Mouse (Mus musculus) forebrain, embryonic 10.5 days (tissue): Measurements from ENCODE around the gene Gm21312. TPM values are rescaled to one million over a fixed set of nuclear protein-coding genes. Genes with fewer than 3 reads are reported as not detected.
"Not testable (repeated sequence)": the region's sequence is repeated elsewhere in the genome, so short reads cannot be mapped to it uniquely, and the experiment has no call there.

Experiments
- DNase-seq: peaks from one replicate; pipeline ENCODE4 v3.0.0-alpha.2; 2017; ENCODE audit warnings: low spot score; ENCODE audit errors: extremely low spot score
- H3K27ac ChIP-seq: fragments of 300-500 bp; sonication (generic); 2 replicates; pipeline ENCODE4 v1.5.1; 2016; ENCODE audit warnings: mild to moderate bottlenecking
- H3K27me3 ChIP-seq: fragments of 300-500 bp; sonication (generic); 2 replicates; pipeline ENCODE4 v1.6.1; 2016; ENCODE audit warnings: mild to moderate bottlenecking; ENCODE audit not compliant: poor library complexity, severe bottlenecking
- H3K36me3 ChIP-seq: fragments of 300-500 bp; sonication (generic); replicated peaks from 2 replicates; pipeline ENCODE4 v1.6.1; 2016; ENCODE audit warnings: mild to moderate bottlenecking, moderate library complexity
- H3K4me1 ChIP-seq: fragments of 300-500 bp; sonication (generic); 2 replicates; pipeline ENCODE4 v1.6.1; 2016
- H3K4me3 ChIP-seq: fragments of 300-500 bp; sonication (generic); 2 replicates; pipeline ENCODE4 v1.5.1; 2016; ENCODE audit warnings: mild to moderate bottlenecking, moderate library complexity
- H3K9me3 ChIP-seq: fragments of 300-500 bp; sonication (generic); 2 replicates; pipeline ENCODE4 v1.6.1; 2016; ENCODE audit warnings: mild to moderate bottlenecking, moderate library complexity
- WGBS: fragments of 180-500 bp; shearing (Covaris S2); methylation state at CpG from one replicate; pipeline ENCODE4 v1.1.7; 2016; 5-methylcytosine and 5-hydroxymethylcytosine counted together
- polyA plus RNA-seq: library from polyadenylated mRNA; unstranded; fragments of >200 nt; fragmentation: Nextera tagmentation; extraction: Ambion mirVana; gene quantifications from 2 replicates; pipeline ENCODE4 v1.2.1, GENCODE M21; 2016

Gm21312 gene
- polyA plus RNA-seq, result not detected in 2 replicates

DNA sequence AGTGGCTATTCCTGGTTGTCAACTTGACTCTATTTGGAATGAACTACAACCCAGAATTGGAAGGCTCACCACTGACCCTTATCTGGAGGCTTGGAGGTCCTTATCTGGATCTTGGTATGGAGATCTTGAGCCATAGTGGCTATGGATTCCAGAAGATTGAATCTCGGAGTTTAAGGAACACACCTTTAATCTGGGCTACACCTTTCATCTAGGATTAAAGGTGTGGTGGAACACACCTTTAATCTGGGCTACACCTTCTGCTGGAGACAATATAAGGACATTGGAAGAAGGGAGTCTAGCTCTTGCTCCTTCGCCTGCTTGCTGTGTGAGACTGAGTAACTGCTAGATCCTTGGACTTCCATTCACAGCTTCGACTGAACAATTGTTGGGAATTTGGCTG lies at the start of gene Gm21312:
TSS of gene Gm21312 (plus strand) at position 301 of the 400 bp plus-strand sequence.
- not testable (repeated sequence) for H3K4me3 ChIP-seq, H3K9me3 ChIP-seq, DNase-seq, H3K36me3 ChIP-seq, H3K27me3 ChIP-seq, H3K4me1 ChIP-seq, H3K27ac ChIP-seq
- no CpG with 5 or more reads among the region's 3 CpGs for WGBS

DNA sequence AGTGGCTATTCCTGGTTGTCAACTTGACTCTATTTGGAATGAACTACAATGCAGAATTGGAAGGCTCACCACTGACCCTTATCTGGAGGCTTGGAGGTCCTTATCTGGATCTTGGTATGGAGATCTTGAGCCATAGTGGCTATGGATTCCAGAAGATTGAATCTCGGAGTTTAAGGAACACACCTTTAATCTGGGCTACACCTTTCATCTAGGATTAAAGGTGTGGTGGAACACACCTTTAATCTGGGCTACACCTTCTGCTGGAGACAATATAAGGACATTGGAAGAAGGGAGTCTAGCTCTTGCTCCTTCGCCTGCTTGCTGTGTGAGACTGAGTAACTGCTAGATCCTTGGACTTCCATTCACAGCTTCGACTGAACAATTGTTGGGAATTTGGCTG lies 34.1 kb upstream of the Gm21312 start, which contains the start of gene Gm21293:
TSS of gene Gm21293 (plus strand) at position 301 of the 400 bp plus-strand sequence.
- not testable (repeated sequence) for H3K27me3 ChIP-seq, H3K4me3 ChIP-seq, H3K27ac ChIP-seq, DNase-seq, H3K4me1 ChIP-seq, H3K36me3 ChIP-seq, H3K9me3 ChIP-seq
- no CpG with 5 or more reads among the region's 3 CpGs for WGBS

DNA sequence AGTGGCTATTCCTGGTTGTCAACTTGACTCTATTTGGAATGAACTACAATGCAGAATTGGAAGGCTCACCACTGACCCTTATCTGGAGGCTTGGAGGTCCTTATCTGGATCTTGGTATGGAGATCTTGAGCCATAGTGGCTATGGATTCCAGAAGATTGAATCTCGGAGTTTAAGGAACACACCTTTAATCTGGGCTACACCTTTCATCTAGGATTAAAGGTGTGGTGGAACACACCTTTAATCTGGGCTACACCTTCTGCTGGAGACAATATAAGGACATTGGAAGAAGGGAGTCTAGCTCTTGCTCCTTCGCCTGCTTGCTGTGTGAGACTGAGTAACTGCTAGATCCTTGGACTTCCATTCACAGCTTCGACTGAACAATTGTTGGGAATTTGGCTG lies 25.6 kb upstream of the Gm21312 start, which contains the start of gene Gm6763:
TSS of gene Gm6763 (plus strand) at position 301 of the 400 bp plus-strand sequence.
- H3K4me3 ChIP-seq, H3K36me3 ChIP-seq, H3K27ac ChIP-seq, H3K9me3 ChIP-seq, H3K27me3 ChIP-seq, H3K4me1 ChIP-seq, DNase-seq: not testable (repeated sequence)
- no CpG with 5 or more reads among the region's 3 CpGs for WGBS

DNA sequence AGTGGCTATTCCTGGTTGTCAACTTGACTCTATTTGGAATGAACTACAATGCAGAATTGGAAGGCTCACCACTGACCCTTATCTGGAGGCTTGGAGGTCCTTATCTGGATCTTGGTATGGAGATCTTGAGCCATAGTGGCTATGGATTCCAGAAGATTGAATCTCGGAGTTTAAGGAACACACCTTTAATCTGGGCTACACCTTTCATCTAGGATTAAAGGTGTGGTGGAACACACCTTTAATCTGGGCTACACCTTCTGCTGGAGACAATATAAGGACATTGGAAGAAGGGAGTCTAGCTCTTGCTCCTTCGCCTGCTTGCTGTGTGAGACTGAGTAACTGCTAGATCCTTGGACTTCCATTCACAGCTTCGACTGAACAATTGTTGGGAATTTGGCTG lies 17.1 kb upstream of the Gm21312 start, which contains the start of gene Gm8764:
TSS of gene Gm8764 (plus strand) at position 301 of the 400 bp plus-strand sequence.
- no CpG with 5 or more reads among the region's 3 CpGs for WGBS
- DNase-seq, result not testable (repeated sequence)

DNA sequence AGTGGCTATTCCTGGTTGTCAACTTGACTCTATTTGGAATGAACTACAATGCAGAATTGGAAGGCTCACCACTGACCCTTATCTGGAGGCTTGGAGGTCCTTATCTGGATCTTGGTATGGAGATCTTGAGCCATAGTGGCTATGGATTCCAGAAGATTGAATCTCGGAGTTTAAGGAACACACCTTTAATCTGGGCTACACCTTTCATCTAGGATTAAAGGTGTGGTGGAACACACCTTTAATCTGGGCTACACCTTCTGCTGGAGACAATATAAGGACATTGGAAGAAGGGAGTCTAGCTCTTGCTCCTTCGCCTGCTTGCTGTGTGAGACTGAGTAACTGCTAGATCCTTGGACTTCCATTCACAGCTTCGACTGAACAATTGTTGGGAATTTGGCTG lies 8.6 kb upstream of the Gm21312 start, which contains the start of gene Gm21304:
TSS of gene Gm21304 (plus strand) at position 301 of the 400 bp plus-strand sequence.
- H3K4me1 ChIP-seq, H3K27ac ChIP-seq, H3K27me3 ChIP-seq, H3K9me3 ChIP-seq, DNase-seq, H3K36me3 ChIP-seq, H3K4me3 ChIP-seq: not testable (repeated sequence)
- WGBS, result no CpG with 5 or more reads among the region's 3 CpGs

More for the DNA sequence above, 17.1 kb upstream of the Gm21312 start, which contains the start of gene Gm8764:
- H3K4me1 ChIP-seq, H3K27ac ChIP-seq, H3K36me3 ChIP-seq, H3K9me3 ChIP-seq, H3K27me3 ChIP-seq, H3K4me3 ChIP-seq: not testable (repeated sequence)

DNA sequence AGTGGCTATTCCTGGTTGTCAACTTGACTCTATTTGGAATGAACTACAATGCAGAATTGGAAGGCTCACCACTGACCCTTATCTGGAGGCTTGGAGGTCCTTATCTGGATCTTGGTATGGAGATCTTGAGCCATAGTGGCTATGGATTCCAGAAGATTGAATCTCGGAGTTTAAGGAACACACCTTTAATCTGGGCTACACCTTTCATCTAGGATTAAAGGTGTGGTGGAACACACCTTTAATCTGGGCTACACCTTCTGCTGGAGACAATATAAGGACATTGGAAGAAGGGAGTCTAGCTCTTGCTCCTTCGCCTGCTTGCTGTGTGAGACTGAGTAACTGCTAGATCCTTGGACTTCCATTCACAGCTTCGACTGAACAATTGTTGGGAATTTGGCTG lies 8.4 kb downstream of the Gm21312 start, which contains the start of gene Gm20765:
TSS of gene Gm20765 (plus strand) at position 301 of the 400 bp plus-strand sequence.
- not testable (repeated sequence) for H3K4me3 ChIP-seq, DNase-seq, H3K27ac ChIP-seq, H3K36me3 ChIP-seq, H3K27me3 ChIP-seq, H3K4me1 ChIP-seq, H3K9me3 ChIP-seq
- WGBS, result no CpG with 5 or more reads among the region's 3 CpGs

DNA sequence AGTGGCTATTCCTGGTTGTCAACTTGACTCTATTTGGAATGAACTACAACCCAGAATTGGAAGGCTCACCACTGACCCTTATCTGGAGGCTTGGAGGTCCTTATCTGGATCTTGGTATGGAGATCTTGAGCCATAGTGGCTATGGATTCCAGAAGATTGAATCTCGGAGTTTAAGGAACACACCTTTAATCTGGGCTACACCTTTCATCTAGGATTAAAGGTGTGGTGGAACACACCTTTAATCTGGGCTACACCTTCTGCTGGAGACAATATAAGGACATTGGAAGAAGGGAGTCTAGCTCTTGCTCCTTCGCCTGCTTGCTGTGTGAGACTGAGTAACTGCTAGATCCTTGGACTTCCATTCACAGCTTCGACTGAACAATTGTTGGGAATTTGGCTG lies 16.9 kb downstream of the Gm21312 start, which contains the start of gene Gm4340:
TSS of gene Gm4340 (plus strand) at position 301 of the 400 bp plus-strand sequence.
- H3K27me3 ChIP-seq, H3K4me1 ChIP-seq, DNase-seq, H3K4me3 ChIP-seq, H3K9me3 ChIP-seq, H3K36me3 ChIP-seq, H3K27ac ChIP-seq: not testable (repeated sequence)
- WGBS, result no CpG with 5 or more reads among the region's 3 CpGs

DNA sequence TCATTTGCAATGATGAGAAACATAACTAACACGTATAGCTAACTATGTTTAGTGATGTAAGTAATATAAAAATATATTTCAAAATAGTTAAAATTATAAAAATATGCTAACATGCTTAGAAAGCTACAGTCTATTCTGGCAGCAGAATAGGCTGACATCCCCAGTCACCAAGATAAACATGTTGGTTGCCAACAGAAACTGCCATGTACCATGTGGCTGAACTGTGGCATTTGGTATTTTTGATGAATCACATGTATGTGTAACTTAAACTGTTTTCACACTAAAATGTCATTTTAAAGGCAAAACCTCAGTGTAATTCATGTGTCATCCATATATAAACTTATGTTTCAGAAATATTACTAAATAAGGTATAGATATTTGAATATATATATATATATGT lies 32.8 kb downstream of the Gm21312 start:
- WGBS, result 90% methylated on average over 1 of the region's 1 CpGs
- Histone ChIP-seq H3K4me1 (no peaks in the 10 kb centered on the region), H3K36me3 (no peaks in the 10 kb centered on the region), H3K4me3 (no peak overlapping the region), H3K9me3 (no peaks in the 10 kb centered on the region), H3K27me3 (no peaks in the 10 kb centered on the region), H3K27ac (no peak overlapping the region)
- no peak for DNase-seq

DNA sequence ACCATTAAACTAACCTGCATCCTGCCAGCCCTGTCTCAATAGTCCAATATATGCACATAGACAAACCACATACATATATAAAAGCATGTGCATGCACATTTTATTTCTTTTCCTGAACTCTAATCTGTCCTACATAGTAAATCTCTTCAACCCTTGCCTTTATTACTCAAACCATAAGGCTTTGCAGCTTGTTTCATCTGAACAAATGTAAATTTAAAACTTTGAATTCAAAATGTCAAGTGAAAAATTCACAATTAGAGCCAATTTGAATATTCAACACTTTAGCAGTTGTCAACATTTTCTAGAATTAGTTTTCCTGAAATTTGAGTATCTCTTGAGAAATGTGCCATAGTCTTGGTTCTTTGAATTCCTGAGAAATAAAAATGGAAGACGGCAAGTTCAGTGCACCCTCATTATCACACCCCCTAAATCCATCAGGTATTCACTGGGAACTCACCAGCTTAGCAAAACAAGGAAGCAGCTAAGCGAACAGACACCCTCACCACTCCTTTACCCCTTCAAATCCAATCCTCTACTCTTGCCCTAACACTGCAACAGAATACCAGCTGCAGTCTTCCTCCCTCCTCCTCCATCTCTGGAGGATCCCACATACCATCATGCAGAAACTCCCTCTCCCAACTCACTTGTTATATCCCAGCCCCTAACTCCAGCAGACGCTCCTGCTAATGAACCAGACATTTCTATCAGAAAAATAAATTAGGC lies 33.6 kb downstream of the Gm21312 start:
- H3K4me1 ChIP-seq, result no peaks in the 10 kb centered on the region
- H3K9me3 ChIP-seq, result no peaks in the 10 kb centered on the region
- DNase-seq, result no peak
- no peaks in the 10 kb centered on the region for H3K27me3 ChIP-seq
- no peak overlapping the region for H3K27ac ChIP-seq
- WGBS, result 71% methylated on average over 3 of the region's 3 CpGs
- H3K36me3 ChIP-seq, result no peaks in the 10 kb centered on the region
- no peak overlapping the region for H3K4me3 ChIP-seq

DNA sequence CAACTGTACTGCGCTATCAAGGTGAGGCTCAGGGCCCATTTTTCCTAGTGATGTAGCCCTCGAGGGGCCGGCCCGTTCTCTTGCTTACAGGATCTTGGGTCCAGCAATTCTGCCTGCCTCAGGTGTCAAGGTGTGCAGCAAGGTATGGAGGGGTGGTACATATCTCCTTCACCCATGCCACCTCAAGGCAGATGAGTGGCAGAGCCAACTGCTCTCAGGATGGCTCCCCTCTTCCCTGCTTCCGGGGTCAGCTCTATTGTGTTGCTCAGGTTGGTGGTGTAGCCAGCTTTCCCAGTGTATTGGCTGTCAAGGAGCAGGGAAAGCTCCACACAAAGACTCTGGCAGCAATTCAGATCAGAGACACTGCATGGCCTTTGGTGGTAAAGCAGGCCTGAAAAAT lies 37.7 kb downstream of the Gm21312 start:
- H3K27me3 ChIP-seq, result no peaks in the 10 kb centered on the region
- no peaks in the 10 kb centered on the region for H3K36me3 ChIP-seq
- DNase-seq, result no peak
- no peak overlapping the region for H3K4me3 ChIP-seq
- H3K9me3 ChIP-seq, result no peaks in the 10 kb centered on the region
- no peaks in the 10 kb centered on the region for H3K4me1 ChIP-seq
- 87% methylated on average over 5 of the region's 5 CpGs for WGBS
- H3K27ac ChIP-seq, result no peak overlapping the region

DNA sequence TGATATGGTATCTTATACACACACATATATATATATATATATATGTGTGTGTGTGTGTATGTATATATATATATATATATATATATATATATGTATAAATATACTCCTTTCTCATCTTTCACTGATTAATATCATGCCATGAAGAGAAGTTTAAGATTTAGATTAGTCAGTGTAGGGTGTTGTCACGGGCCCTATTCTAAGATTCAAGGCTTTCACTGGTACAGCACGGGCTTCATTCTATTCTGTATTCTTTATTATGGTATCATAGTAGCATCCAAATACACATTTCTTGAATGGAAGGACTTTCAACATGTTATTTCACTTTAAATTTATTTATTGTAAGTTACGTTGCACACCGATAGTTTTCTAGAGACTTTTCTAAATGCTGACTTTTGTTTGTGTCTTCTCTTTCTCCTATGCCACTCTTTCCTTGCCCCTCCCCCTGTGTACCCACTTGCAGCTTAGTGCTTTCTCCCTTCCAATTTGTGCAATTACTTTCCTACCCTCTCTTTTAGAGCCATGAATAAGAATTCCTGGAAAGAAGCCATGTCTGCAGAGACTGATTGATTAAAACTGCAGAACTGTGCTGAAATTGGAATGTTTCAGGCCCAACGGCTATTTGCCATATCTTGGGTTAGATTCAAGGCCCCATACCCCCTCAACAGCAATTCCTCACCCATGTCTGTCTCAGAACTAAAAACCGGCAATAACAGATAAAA lies 43.6 kb downstream of the Gm21312 start:
- Histone ChIP-seq H3K4me1 (no peaks in the 10 kb centered on the region), H3K4me3 (no peak overlapping the region), H3K9me3 (no peaks in the 10 kb centered on the region), H3K27me3 (no peaks in the 10 kb centered on the region), H3K27ac (no peak overlapping the region), H3K36me3 (no peaks in the 10 kb centered on the region)
- 88% methylated on average over 6 of the region's 6 CpGs for WGBS
- DNase-seq, result no peak
